Mouse (Mus musculus) embryonic fibroblast, embryonic 13.5 days (primary cell): Measurements from ENCODE around the gene Lck. TPM values are rescaled to one million over a fixed set of nuclear protein-coding genes. Genes with fewer than 3 reads are reported as not detected.
"Not testable (repeated sequence)": the region's sequence is repeated elsewhere in the genome, so short reads cannot be mapped to it uniquely, and the experiment has no call there.

Source experiments
- H3K27ac ChIP-seq: 2 replicates; pipeline ENCODE4 v1.5.1; 2012; ENCODE audit warnings: low read length, control low read depth, inconsistent platforms; ENCODE audit not compliant: insufficient read depth
- H3K4me1 ChIP-seq: 2 replicates; pipeline ENCODE4 v1.6.1; 2011; ENCODE audit warnings: low read length; ENCODE audit not compliant: control insufficient read depth, insufficient read depth
- H3K4me3 ChIP-seq: 2 replicates; pipeline ENCODE4 v1.5.1; 2011; ENCODE audit warnings: mild to moderate bottlenecking, control low read depth, low read length; ENCODE audit not compliant: insufficient read depth
- CTCF ChIP-seq: IDR thresholded peaks from 2 replicates; pipeline ENCODE4 v1.5.1; 2011; ENCODE audit warnings: mild to moderate bottlenecking, control low read depth, low read length, moderate library complexity, borderline replicate concordance; ENCODE audit not compliant: insufficient read depth
- POLR2A ChIP-seq: IDR thresholded peaks from 2 replicates; pipeline ENCODE4 v1.6.1; 2011; ENCODE audit warnings: low read depth, mild to moderate bottlenecking, control low read depth, low read length, moderate library complexity
- polyA plus RNA-seq: library from polyadenylated mRNA; stranded (reverse); fragments of >200 nt; gene quantifications from 2 replicates; pipeline ENCODE4 v1.2.4, GENCODE M21; 2011; ENCODE audit warnings: low read depth; ENCODE audit not compliant: missing spikeins, insufficient read length

Lck gene
- polyA plus RNA-seq, 1 experiment: 5.2 TPM

DNA sequence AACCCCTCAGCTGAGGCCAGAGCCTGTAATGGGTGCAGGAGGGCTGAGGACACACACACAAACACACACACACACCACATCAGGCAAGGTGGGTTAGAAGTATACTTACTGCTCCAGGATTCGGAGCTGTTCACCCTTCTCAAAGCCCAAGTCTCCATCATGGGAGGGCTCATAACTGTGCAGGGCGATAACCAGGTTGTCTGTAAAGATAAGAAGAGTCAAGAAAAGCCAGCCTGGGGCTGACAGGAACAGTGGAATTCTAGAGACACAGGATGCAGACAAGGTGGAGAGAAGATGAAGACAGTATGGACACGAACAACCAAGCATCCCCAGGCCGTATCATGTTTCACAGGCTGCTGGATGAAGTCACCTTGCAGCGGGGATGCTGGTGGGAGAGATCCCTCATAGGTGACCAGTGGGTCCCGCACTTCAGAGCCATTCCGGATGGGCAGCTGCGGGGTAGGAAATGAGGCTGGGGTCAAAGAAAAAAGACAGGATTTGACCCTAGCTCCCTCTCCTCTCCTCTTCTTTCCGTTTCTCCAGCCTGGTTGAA lies 16.1 kb downstream of the Lck start:
- H3K4me3 ChIP-seq: no peak overlapping the region
- no peak overlapping the region for H3K27ac ChIP-seq
- TF ChIP-seq POLR2A: 0 out of 2 replicates have a peak, but pooled peaks have one; percentile 35
- no peak for TF ChIP-seq CTCF
- no peaks in the 10 kb centered on the region for H3K4me1 ChIP-seq

DNA sequence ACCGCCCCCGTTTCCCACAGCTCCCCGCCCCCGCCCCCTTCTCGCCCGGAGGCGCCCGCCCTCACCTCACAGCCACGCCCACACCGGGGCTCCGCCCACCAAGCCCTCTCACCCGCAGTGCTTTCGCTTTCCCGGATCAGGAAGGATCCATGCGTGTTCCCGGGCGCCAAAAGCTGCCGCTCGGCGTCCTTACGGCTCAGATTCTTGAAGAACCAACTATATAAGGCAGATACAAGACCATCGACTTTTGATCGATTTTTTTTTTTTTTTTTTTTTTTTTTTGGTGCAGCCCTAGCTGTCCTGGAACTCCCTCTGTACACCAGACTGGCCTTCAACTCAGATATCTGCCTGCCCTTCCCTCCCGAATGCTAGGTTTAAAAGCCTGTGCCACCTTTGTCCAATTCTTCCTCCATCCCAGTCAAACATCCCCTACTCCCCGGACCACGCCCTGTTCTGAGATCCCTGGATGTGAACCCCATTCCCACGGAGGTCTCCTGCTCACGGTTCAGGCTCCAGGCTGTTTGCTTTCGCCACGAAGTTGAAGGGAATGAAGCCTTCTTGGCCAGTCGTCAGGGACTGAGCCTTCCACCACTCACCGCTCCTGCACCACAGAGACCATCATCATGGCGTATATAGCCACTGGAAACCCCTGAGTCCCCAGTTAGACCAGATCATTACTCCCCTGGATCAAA lies 16.8 kb downstream of the Lck start:
- H3K27ac ChIP-seq: no peak overlapping the region
- no peaks in the 10 kb centered on the region for H3K4me1 ChIP-seq
- TF ChIP-seq POLR2A (peak; percentile 90), CTCF (no peak)
- H3K4me3 ChIP-seq: peak overlapping the region; percentile 1

DNA sequence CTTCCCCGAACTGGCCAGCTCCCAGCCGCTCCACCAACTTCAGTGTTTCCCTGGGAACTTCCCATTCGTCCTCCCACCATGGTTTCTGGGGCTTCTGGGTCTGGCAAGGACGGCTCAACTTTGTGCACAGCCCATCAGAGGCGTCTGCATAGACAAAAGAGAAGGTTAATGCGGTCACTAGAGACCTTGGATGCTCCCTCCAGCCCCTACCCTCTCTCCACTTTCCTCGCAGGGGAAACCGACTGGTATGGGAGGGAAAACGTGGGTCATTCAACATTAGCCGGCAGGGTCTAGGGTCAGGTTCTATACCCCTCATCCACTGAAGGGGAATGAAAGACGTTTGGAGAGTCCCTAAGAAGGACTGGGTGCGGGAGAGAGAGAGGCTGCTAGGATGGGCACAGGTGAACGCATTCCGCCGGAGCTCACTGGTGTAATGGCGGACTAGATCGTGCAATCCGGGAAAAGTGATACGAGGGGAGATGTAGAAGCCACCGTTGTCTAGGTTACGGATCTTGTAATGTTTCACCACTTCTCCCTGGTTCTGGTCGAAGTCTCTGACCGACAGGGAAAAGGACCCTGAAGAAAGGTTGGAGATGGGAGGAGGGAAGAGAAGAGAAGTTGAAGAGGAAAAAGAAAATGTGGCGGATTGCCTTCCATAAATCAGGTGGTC lies 17.4 kb downstream of the Lck start:
- TF ChIP-seq POLR2A (no peak), CTCF (no peak)
- Histone ChIP-seq H3K4me3 (peak overlapping the region; percentile 48), H3K27ac (no peak overlapping the region; the same call in 1 of the 2 replicates), H3K4me1 (no peaks in the 10 kb centered on the region)

DNA sequence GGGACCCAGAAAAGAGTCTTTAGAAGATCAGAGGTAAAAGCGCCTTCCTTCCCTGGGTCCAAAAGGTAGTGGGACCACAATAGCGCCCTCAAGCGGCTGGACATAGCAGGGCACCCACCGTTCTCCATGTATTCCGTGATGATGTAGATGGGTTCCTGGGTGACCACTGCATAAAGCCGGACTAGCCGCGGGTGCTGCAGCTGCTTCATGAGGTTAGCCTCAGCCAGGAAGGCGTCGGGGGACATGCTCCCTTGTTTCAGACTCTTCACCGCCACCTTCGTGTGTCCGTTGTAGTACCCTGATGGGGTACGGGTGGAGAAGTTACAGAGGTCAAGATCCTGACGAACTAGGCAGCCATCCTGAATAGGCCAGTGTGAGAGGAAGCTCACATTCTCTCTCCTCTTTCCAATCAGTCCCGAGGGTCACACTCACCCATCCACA lies 18.0 kb downstream of the Lck start:
- no peak overlapping the region; the same call in 1 of the 2 replicates for H3K4me3 ChIP-seq
- H3K27ac ChIP-seq: no peak overlapping the region
- TF ChIP-seq POLR2A (no peak), CTCF (peak; percentile 53; the same call in 1 of the 2 replicates)
- no peaks in the 10 kb centered on the region for H3K4me1 ChIP-seq

DNA sequence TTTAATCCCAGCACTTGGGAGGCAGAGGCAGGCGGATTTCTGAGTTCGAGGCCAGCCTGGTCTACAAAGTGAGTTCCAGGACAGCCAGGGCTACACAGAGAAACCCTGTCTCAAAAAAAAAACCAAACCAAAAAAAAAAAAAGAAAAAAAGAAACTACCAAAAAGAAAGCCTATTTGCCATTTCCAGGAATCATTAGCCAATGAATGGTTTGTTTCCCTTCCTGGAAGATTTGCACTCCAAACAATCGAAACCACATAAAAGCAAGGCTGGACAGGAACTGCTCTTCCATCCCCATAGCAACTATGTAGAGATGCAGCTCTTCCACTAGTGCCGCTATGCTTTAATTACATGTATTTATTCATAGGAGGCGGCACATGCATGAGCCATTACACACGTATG lies 18.9 kb downstream of the Lck start:
- not testable (repeated sequence) for H3K27ac ChIP-seq, H3K4me3 ChIP-seq

DNA sequence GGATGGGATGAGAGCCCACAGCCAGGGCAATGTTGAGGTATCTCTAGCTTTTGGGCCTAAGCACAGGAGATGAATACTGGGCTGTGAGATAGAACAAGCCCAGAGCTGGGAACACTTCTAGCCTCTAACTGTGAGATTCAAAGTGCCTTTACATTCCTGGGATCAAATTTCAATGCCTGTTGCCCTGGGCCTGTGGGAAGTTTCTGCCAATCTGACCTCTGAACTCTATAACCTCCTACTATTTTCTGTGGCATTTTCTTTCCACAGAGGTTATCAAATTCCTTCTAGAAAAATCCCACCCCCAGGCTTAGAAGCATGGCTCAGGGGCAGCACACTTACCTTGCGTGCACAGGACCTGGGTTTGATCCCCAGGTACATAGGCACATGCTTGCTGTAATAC lies 23.1 kb downstream of the Lck start:
- no peak overlapping the region for H3K27ac ChIP-seq
- TF ChIP-seq POLR2A: no peak
- TF ChIP-seq CTCF: no peak
- H3K4me1 ChIP-seq: no peaks in the 10 kb centered on the region
- H3K4me3 ChIP-seq: no peak overlapping the region

More for the DNA sequence above, 18.9 kb downstream of the Lck start:
- not testable (repeated sequence) for H3K4me1 ChIP-seq

DNA sequence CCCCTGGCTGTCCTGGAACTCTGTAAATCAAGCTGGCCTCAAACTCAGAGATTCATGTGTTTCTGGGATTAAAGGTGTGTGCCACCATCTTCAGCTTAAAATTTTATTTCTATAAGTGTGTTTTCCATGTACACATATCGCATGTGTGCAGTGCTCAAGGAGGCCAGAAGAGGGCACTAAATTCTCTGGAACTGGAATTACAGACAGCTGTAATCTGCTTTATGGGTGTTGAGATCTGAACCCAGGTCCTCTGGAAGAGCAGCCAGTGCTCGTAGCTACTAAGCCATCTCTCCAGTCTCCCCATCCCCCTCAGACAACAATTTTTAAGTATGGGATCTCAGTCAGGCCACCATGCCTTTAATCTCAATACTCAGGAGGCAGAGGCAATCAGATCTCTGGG lies 24.1 kb downstream of the Lck start:
- Histone ChIP-seq H3K4me1 (no peaks in the 10 kb centered on the region), H3K4me3 (no peak overlapping the region), H3K27ac (no peak overlapping the region)
- TF ChIP-seq CTCF (no peak), POLR2A (no peak)

DNA sequence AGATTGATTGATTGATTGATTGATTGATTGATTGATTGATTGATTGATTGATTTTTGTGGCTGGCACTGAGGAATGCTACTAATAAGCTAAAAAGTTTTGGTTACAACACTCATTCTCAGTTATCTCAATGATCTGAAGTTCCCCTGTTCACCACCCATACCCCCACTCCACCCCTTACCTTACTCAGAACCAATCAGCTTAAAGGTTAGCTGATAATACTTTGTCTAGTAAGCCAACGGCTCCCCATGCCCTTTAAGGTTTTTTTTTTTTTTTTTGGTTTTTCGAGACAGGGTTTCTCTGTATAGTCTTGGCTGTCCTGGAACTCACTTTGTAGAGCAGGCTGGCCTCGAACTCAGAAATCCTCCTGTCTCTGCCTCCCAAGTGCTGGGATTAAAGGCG lies 25.8 kb downstream of the Lck start:
- H3K4me3 ChIP-seq, H3K4me1 ChIP-seq, H3K27ac ChIP-seq: not testable (repeated sequence)

DNA sequence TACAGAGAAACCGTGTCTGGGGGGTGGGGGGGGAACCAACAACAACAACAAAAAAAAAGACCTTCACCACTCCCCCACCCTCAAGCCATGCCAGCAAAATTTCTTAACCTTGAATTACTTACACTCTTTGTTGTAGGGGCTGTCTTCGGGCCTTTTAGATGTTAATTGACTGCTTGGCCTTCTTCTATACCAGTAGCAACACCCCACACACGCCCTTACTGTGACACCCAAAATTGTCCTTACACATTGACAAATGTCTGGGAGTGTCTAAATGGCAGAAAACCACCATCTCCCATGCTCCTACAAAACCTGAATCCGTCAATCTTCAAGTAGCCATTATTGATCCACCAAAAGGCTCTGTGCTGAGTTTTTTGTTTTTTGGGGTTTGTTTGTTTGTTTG lies 29.3 kb downstream of the Lck start:
- TF ChIP-seq CTCF: no peak
- no peak for TF ChIP-seq POLR2A
- H3K4me1 ChIP-seq: no peaks in the 10 kb centered on the region
- no peak overlapping the region for H3K4me3 ChIP-seq
- no peak overlapping the region for H3K27ac ChIP-seq

DNA sequence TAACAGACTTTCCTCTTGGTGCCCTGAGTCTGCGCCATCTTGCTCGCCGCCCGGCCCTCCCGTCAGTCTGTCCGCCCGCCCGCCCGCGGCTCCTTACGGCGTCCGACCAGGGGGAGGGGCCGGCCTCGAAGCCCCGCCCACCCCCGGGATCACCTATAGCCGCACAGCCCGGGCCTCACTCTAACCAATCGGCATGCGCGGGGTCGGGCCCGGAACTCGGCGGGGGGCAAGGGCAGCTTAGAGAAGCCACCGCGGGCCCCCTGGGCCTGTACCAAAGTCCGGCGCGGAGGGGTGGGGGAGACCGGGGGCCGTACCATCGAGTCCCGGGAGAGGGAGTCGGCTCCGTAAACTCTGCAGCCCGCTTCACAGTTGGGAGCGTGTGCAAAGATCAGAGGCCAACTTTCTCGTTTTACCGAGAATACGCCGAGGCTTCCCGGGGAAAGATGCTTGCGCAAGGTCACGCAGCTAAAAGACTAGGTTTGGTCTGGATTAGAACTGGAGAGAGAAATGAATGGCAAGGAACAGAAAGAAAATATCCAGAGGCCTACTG lies 30.8 kb downstream of the Lck start, which contains the start of gene Hdac1:
Gene Hdac1, minus strand, starts transcription at position 122 of the 550 bp plus-strand sequence.
- Histone ChIP-seq H3K4me1 (no peaks in the 10 kb centered on the region), H3K4me3 (peak within 1 kb of the TSS; percentile 83), H3K27ac (peak within 1 kb of the TSS; percentile 57)
- TF ChIP-seq CTCF (no peak), POLR2A (peak; percentile 77)
